Mouse (Mus musculus): ENCODE measurements around the gene Mgat3. TPM values are rescaled to one million over a fixed set of nuclear protein-coding genes. Genes with fewer than 3 reads are reported as not detected.
A peak's percentile ranks its signal among the peaks of the same experiment; 100 is the strongest.

Mgat3 gene
- total RNA-seq, 2 experiments from 2014 or later = 103 to 106 TPM

DNA sequence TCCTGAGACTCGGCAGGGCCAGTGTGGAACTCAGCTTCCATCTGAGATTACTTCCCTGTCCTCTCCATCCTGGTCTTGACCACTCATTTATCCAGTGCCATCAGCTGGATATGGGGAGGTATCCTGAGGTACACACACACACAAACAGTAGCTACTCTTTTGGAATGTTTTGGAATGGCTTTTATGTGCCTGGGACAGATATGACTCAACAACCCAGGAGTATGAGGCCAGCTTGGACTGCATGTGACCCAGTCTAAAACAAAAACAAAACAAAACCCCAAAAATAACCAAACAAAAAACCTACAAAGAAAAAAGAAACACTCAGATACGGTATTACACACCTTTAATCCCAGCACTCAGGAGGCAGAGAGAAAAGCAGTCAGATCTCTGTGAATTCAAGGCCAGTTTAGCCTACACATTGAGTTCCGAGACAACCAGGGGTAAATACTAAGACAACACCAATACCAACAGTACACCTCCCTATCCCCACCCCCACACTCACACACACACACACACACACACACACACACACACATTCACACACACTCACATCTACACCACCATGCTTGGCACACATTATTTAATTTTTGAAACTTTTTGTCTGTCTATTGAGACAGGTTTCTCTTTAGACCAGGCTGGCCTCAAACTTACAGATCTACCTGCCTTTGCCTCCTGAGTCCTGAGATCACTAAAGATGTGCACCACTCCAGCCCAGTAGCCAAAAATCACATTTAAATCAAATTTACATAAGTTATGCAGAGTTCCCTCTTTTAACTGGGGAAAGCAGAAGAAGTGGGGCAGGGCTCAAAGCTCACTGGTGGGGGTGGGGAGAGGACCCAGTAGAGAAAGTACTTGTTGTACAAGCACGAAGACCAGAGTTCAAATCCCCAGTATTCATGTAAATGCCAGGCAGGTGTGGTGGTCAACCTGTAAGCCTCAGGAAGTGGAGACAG is 46.5 kb downstream of the Mgat3 start:
- DNase-seq (ENCODE audit: low spot score in 2 of 2) = no peak

DNA sequence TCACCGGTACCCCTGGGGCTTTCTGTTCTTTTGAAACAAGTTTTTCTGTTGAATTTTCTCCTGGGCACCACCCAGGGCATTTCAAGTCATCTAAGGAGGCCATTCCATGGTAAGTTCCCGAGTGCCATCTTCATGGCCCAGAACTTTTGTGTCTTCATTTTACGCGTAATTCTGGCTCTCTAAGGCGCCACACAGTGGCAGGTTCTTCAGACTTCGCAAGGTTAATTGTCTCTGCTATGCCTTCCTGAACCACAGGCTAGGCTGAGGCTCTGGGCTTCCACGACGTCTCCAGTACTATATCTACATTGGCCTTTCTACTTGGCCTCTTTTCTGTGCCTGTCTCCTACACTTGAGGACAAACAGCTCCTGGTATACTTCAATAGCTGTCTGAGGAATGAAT is 47.5 kb downstream of the Mgat3 start:
- DNase-seq (ENCODE audit: low spot score in 2 of 2) = no peak

DNA sequence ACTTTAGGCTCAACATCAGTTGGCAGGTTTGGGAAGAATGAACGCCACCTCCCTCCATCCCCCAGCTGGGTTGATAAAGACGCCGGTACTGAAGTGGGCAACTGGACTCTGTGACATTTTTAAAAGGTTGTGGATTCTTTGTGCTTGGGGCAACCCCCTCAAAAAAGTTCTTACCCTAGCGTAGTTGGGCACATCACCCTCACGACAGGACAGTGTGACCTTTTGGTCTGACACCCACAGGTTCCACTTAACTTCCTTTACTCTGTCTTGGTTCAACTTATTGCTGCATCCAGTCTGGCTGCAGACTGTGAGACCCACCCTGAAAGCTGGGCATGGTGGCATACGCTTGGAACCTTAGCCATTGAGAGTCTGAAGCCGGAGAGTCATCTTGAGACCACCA is 50.2 kb downstream of the Mgat3 start:
- no peak for DNase-seq (ENCODE audit: low spot score in 2 of 2)

DNA sequence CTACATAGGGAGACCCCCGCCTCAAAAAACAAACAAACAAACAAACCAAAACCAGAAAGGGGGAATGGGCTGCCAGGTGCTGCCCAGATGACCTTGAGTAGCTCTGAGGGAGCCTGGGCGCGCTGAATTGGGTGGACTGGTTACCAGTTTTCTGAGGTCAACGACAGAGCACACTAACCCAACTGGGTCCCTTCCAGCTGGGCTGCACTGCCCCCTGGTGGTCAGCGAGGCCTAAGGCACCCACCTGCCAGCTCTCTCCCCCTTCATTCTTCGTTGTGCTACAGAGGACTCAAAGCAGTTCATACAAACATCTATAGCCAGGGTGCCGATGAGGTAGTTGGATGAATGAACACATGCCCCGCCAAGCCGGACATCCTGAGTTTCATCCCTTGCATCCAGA is 51.7 kb downstream of the Mgat3 start:
- peak; percentile 54 to 60 for DNase-seq (ENCODE audit: low spot score in 2 of 2)

DNA sequence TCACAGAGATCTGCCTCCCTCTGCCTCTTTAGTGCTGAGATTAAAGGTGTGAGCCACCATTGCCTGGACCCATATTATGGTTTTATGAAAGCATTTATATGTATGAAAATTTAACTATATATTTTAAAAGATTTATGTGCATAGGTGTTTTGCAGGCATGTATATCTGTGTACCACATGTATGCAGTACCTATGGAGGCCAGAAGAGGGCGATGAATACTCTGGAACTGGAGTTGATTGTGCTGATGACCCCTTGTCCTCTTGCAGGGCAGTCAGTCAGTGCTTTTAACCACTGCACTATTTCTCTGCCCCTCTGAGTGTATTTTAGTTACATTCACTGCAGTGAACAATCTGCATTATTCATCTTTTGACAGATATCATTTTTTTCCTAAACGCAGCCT is 52.3 kb downstream of the Mgat3 start:
- peak in 1 of 2 experiments; percentile 54 for DNase-seq (ENCODE audit: low spot score in 2 of 2)

DNA sequence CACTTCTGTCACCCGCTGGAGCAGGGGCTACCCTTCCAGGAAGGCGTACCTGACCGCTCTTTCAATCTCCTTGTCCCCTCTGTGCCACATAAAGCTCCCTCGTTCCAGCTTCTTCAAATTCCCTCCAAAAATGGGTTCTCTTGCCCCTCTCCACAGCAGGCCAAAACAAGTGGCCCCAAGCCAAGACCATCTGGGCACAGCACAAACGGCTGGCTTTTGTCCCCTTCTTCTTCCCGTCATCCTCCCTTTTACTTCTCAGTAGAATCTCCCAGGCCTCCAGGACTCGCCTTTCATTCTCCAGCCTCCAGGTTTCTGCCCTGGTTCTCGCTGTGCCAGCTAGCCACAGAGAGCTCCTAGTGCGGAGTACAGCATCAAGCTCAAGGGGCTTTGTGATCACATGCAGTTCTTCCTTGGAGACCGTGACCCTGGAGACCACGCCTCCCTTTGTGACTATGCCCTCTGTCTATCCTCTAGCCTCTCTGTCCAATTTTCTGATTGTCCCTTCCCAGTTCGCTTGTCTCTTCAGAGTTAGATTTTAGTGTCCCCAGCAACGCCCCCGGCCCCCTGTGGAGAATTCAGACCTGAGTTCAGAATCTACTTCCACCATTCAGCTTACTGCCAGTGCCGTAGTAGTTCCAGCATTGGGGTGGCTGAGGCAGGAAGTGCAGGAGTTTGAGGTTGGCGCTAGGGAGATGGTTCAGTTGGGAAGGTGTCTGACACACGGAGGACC is 54.7 kb downstream of the Mgat3 start:
- no peak for DNase-seq (ENCODE audit: low spot score in 2 of 2)

DNA sequence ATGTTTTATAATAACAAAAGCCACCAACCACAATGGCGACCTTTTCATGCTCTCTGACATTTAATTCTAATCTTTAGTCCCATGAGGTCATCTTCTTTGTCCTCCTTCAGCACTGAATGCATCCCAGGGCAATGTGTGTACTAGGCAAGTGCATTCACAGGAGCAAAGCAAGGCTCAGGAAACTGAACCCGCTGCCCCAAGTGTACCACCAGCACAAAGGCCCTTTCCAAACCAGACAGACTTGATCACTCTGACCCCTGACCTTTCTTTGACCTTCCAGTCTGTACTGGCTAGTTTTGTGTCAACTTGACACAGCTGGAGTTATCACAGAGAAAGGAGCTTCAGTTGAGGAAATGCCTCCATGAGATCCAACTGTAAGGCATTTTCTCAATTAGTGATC is 58.8 kb downstream of the Mgat3 start:
- DNase-seq (ENCODE audit: low spot score in 2 of 2) = no peak

DNA sequence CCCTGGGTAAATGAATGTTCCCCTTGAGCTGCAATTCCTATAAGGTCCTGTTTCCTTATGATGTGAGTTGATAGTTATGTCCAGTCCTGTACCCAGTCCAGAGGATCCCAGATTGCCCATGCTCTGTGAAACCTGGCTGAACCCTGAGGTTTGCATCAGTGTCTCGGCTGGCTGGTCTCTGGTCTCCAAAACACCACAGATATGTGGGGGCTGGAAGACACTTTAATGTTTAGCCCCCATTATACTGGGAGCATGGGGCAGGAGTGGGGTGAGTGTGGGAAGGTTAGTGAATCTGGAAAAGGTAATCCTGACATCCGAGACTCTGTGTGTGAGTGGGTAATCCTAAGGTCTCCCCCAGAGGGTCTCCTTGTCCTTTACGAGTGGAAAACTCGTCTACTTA is 59.5 kb downstream of the Mgat3 start:
- DNase-seq (ENCODE audit: low spot score in 2 of 2) = no peak

DNA sequence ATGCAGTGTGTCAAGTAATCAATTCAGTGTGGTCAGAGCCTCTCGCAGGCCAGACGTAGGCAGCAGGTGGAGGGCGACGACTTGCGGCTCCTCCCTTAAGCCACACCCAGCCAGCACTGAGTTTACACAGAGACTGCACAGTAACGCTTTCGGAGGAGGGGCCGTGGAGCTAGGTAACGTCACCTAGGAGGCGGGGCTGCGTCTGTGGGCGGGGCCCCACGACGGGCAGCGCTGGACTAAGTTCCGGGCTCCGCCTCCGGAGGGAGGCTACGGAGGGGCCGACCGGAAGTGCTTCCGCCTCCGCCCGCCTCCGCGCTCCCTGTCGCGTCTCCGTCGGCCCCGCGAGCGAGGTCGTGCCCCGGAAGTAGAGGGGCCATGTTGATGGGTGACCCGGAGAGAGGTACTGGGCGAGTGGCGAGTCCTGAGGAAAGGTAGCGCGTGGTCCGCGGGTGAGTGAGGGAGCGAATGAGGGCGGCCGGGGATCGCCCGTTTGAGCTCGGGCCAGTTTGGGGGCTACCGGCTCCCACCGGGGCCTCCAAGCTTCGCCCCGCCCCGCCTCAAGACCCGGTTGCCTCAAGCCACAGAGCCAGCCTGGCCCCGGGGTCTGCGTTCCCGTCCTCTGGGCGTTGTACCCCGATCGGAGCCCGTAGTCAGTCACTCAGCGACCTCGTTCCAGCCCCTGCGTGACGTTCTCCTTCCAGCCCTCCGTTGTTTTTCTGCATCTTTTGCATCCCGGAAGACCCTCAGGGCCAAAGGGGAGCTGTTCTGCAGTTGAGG is 60.4 kb downstream of the Mgat3 start, which contains the start of gene Mief1:
Mief1 (plus strand) TSS at position 286 of the 777 bp plus-strand sequence.
- peak; percentile 92 to 96 for DNase-seq (ENCODE audit: low spot score in 2 of 2)

DNA sequence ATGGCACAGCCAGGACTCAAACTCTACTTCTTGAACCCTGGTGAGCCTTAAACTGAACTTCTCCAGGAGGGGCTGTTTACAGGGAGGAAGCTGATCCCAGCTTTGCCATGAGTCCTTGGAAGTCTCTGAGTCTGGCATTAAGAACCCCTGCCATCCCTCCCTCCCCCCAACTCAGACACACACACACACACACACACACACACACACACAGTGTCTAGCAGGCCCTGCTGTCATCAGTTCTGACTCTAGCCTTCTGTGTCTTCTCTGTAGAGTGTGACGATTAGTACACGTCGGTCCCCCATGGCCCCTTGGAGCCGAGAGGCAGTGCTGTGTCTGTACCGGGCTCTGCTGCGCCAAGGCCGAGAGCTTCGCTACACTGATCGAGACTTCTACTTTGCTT is 62.0 kb downstream of the Mgat3 start, which contains the start of gene AC140267.1:
AC140267.1 (plus strand) TSS at position 301 of the 400 bp plus-strand sequence.
- DNase-seq (ENCODE audit: low spot score in 2 of 2) = no peak

DNA sequence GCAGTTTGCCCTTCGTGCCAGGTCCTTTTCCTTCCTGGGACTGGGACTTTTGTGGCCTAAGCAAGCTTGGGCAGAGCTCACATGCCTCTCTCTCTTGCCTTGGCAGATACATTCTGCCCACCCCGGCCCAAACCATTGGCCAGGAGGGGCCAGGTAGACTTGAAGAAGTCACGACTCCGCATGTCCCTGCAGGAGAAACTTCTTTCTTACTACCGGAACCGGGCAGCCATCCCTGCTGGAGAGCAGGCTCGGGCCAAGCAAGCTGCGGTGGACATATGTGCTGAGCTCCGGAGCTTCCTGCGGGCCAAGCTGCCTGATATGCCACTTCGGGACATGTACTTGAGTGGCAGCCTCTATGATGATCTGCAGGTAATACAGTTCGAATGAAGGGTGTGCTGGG is 74.6 kb downstream of the Mgat3 start:
- DNase-seq (ENCODE audit: low spot score in 2 of 2) = no peak

DNA sequence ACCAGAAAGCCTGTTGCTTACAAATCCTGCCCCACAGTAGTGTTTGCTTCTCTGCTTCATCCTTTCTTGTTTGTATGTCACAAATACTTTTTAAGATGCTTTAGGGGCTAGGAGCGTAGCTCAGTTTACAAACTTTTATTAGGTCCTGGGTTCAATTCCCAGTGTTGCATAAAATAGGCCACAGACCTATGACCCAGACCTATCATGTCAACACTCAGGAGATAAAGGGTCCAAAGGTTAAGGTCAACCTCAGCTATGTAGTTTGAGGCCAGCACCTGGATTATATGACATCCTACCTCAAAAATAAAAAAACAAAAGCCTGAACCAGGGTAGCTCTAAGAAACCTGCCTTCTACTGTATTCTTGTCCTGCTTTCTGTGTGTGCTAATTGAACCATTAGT is 75.1 kb downstream of the Mgat3 start:
- DNase-seq (ENCODE audit: low spot score in 2 of 2) = no peak

DNA sequence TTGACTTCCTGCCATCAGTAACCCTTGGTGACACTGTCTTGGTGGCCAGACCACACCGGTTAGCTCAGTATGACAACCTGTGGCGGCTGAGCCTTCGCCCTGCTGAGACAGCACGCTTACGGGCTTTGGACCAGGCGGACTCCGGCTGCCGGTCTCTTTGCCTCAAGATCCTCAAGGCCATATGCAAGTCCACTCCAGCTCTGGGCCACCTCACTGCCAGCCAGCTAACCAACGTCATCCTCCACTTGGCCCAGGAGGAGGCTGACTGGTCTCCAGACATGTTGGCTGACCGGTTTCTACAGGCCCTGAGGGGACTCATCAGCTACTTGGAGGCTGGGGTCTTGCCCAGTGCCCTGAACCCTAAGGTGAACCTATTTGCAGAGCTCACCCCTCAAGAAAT is 76.2 kb downstream of the Mgat3 start:
- no peak for DNase-seq (ENCODE audit: low spot score in 2 of 2)

DNA sequence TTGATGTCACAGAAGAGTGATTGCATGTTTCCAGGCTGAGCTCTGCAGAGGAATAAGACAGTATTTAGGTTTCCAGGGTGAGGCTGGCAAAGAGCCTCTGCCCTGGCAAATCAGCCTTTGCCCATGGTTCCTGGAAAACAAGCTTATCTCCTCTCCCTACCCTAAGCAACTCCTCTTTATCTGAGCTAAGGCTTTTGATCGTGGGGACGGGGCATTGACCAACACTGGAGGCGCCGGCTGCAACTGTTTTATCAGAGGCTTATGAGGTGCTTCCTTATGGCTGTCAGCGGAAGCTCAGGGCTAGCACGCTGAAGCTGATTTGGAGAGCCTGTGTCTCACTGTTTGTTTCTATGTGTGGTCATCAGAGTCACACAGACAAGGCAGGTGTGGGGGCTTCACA is 77.1 kb downstream of the Mgat3 start:
- DNase-seq (ENCODE audit: low spot score in 2 of 2) = no peak

DNA sequence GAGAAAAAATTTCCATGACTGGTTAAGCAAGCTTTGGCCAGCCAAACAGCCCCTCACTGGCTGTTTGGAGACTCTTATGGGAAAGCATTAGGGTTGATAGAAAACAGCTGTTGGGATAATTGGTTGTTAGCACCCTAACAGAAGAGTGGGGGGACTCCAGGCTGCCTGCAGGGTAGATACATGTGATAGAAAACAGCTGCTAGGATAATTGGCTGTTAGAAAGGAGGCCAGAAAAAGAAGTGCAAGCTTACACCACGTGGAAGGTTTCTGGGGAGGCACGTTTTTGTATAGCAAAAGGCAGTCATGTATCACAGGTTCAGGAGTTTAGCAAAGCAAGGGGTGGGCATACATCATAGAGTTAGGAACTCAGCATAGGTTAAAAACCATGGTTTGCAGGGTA is 80.0 kb downstream of the Mgat3 start:
- DNase-seq (ENCODE audit: low spot score in 2 of 2) = no peak

DNA sequence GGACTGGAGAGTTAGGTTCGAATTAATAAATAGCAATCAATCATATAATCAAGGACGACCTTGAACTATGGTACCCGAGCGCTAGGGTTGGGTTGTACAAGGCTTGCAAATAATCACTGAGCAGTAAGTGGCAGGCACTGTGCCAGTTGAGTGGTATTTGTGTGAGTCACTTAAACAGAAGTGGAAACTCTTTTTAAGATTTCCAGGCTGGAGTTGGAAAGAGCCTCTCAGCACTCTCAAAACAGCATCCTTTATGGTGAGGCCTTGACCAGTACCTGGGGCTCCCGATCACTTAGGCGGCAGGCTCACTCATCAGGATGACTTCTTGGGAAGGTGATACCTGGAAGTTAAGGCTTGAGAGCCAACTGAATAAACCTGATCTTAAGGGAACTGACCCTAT is 80.7 kb downstream of the Mgat3 start:
- peak in 1 of 2 experiments; percentile 44 for DNase-seq (ENCODE audit: low spot score in 2 of 2)

DNA sequence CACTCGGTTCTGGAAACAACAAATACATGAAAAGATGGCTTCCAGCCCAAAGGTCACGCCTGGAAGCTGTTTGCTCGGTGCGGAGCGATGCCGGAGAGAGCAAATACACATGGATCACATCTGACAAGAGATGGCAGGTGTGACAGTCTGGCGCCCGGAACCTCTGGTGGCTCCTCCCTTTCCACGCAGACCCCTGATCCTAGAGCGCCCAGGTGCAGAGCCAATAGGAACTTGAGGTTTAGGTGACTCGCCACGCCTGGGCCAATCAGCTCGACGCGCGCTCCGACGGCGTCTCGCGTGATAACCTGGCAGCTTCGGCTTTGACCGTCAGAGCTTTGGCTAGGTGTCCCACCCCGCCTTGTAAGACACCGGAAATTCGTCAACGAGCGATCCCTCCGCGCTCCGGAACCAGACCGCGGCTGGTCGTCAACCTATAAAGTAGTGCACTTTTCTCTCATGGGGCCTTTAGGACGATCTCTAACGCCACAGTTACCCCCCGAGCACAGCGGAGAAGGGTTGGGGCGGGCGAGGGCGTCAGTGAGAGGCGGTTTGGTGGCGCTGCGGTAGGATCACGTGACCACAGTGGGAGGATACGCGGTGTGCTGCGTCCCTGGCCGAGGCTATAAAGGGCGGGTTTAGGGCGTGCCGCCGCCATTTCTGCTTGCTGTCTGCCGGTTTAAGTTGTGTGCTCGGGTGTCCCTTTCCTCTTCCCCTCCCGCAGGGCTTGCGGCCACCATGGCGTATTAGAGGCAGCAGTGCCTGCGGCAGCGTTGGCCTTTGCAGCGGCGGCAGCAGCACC is 81.5 kb downstream of the Mgat3 start, which contains the start of gene Atf4:
Atf4 (plus strand) TSS at position 338 of the 799 bp plus-strand sequence.
- peak; percentile 99 to 100 for DNase-seq (ENCODE audit: low spot score in 2 of 2)

DNA sequence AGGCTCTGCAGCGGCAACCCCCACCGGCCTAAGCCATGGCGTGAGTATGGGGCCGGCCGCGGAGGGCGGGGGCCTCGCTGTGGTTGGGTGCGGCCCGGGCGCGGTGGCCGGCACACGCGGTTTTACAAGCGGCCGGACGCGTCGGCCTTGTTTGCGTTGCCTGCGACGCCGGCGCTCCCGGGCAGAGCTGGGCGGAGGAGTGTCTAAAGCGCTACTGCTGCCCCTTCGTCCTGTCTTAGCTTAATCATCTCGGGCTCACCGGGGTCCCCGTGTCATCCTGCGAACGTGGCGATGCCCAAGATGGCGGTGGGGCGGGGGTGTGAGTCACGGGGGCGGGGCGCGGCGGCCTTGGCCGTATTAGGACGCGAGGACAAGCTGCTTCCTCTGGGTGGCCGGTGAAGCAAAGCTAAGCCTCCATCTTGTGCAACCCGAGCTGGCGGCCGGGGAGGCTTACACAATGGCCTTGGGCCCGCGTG is 82.2 kb downstream of the Mgat3 start:
- DNase-seq (ENCODE audit: low spot score in 2 of 2) = no peak

DNA sequence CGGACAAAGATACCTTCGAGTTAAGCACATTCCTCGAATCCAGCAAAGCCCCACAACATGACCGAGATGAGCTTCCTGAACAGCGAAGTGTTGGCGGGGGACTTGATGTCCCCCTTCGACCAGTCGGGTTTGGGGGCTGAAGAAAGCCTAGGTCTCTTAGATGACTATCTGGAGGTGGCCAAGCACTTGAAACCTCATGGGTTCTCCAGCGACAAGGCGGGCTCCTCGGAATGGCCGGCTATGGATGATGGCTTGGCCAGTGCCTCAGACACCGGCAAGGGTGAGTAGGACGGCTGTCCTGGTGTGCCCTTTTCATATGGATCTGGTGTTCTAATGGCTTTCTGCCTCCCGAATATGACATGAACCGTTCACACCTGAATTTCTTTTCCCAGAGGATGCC is 82.7 kb downstream of the Mgat3 start:
- no peak for DNase-seq (ENCODE audit: low spot score in 2 of 2)
